Mouse (Mus musculus): ENCODE measurements at regions not wholly inside any gene's neighbourhood (a gene's known extent, or its start where the extent isn't known, plus 50 kb on each side); places are given as distances from the start of the nearest gene placed in this dataset.

- H3K36me3 ChIP-seq (ENCODE audit: control insufficient read depth, insufficient read depth, low read length, poor library complexity, severe bottlenecking) = no peaks in the 10 kb centered on the region
- no peak for DNase-seq (ENCODE audit: low read depth, low spot score)
- no peaks in the 10 kb centered on the region for H3K27me3 ChIP-seq (ENCODE audit: control insufficient read depth, insufficient read depth, low read length, poor library complexity, severe bottlenecking)
These were observed 178.4 kb downstream of the Tmem132e start for GRCm38 (mm10) chr11:82567014-82567685.

DNA sequence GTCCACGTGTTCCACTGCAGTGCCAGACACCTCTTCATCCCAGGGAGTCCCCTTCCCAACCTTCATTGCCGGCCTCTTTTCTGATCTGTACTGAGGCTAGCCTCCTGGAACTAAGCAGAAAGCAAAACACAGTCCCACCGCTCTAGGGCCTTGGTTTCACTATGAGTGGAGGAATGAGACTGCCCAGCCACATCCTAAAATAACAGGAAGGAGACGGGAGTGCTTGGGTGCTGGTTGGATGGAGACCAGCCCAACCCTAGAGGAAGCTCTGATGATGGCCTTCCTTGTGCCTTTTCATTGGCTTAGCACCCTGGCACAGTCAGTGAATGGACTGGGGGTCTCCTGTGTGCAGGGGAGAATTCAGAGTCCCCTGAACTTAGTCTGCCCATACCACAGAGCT, 177.4 kb downstream of the Tmem132e start:
- no peak for DNase-seq (ENCODE audit: low read depth, low spot score)
- no peaks in the 10 kb centered on the region for H3K36me3 ChIP-seq (ENCODE audit: control insufficient read depth, insufficient read depth, low read length, poor library complexity, severe bottlenecking)
- H3K27me3 ChIP-seq (ENCODE audit: control insufficient read depth, insufficient read depth, low read length, poor library complexity, severe bottlenecking) = no peaks in the 10 kb centered on the region

DNA sequence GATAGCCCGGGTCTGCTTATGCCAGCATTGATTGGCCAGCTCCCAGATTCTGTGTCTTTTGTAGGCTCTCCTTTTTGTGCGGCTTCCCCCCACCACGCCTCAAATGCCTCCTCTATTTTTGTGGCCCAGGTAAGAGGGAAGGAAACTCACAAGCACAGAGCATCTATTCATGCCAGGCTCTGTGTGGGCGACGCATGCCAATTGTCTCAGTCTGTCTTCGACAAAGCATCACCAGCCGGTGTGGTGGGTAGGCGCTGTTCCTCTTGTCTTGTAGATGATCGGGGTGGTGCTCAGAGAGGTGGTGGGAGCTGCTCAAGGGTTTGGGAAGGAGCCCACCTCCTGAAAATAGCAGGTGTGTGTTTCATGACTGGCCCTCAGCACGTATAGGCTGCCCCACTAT, 175.5 kb downstream of the Tmem132e start:
- no peak for DNase-seq (ENCODE audit: low read depth, low spot score)
- no peaks in the 10 kb centered on the region for H3K27me3 ChIP-seq (ENCODE audit: control insufficient read depth, insufficient read depth, low read length, poor library complexity, severe bottlenecking)
- no peaks in the 10 kb centered on the region for H3K36me3 ChIP-seq (ENCODE audit: control insufficient read depth, insufficient read depth, low read length, poor library complexity, severe bottlenecking)

DNA sequence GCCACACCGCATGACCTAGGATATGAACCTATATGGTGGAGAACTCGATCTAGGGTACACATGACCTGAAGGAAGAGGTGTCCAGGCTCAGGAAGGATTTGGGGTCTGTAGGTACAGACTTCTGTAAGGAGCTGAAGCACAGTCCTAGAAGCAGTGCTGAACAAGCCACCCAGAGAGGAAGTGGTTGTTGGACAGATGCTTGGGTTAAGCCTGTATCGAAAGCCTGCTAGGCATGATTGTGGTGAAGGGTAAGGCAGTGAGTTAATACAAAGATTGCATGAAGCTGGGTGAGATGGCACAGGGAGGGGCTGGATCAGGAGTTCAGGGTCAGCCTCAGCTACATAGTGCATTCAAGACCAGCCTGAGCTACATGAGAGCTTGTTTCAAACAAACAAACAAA, 153.3 kb downstream of the Tmem132e start:
- no peak for DNase-seq (ENCODE audit: low read depth, low spot score)
- Histone ChIP-seq H3K27me3 (ENCODE audit: control insufficient read depth, insufficient read depth, low read length, poor library complexity, severe bottlenecking) (no peaks in the 10 kb centered on the region), H3K36me3 (ENCODE audit: control insufficient read depth, insufficient read depth, low read length, poor library complexity, severe bottlenecking) (no peaks in the 10 kb centered on the region)

DNA sequence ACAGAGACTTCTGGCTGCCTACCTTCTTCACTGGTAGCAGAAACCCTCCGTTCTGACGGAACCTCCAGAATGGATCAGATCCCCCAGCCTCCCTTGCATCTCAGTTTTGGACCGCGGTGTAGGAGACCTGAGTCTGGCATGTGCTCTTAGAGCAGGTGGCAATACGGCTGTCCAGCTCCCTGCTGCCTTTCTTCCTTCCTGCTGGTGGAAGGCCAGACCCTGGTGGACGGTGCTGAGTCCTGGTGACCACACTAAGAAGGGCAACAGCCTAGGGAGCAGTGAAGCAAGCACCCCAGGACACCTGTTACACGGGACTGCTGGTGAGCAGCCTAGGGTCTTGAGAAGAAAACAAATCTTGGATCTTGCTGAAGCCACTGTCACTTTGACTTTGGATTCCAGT, 152.7 kb downstream of the Tmem132e start:
- Histone ChIP-seq H3K36me3 (ENCODE audit: control insufficient read depth, insufficient read depth, low read length, poor library complexity, severe bottlenecking) (no peaks in the 10 kb centered on the region), H3K27me3 (ENCODE audit: control insufficient read depth, insufficient read depth, low read length, poor library complexity, severe bottlenecking) (no peaks in the 10 kb centered on the region)
- no peak for DNase-seq (ENCODE audit: low read depth, low spot score)

- no peaks in the 10 kb centered on the region for H3K27me3 ChIP-seq (ENCODE audit: control insufficient read depth, insufficient read depth, low read length, poor library complexity, severe bottlenecking)
- H3K36me3 ChIP-seq (ENCODE audit: control insufficient read depth, insufficient read depth, low read length, poor library complexity, severe bottlenecking) = no peaks in the 10 kb centered on the region
These were observed 149.2 kb downstream of the Tmem132e start for GRCm38 (mm10) chr11:82537931-82538330.

GRCm38 (mm10) chr11:82523200-82523802, 134.6 kb downstream of the Tmem132e start:
- no peaks in the 10 kb centered on the region; the same call in 1 of the 2 replicates for H3K27me3 ChIP-seq (ENCODE audit: control insufficient read depth, insufficient read depth, low read length, poor library complexity, severe bottlenecking)
- no peaks in the 10 kb centered on the region for H3K36me3 ChIP-seq (ENCODE audit: control insufficient read depth, insufficient read depth, low read length, poor library complexity, severe bottlenecking)
- no peak for DNase-seq (ENCODE audit: low read depth, low spot score)

More at GRCm38 (mm10) chr11:82537931-82538330, 149.2 kb downstream of the Tmem132e start:
- no peak for DNase-seq (ENCODE audit: low read depth, low spot score)

- Histone ChIP-seq H3K27me3 (ENCODE audit: control insufficient read depth, insufficient read depth, low read length, poor library complexity, severe bottlenecking) (no peaks in the 10 kb centered on the region; the same call in 1 of the 2 replicates), H3K36me3 (ENCODE audit: control insufficient read depth, insufficient read depth, low read length, poor library complexity, severe bottlenecking) (no peaks in the 10 kb centered on the region)
- DNase-seq (ENCODE audit: low read depth, low spot score) = no peak
These were observed 132.7 kb downstream of the Tmem132e start for GRCm38 (mm10) chr11:82521383-82521782.

DNA sequence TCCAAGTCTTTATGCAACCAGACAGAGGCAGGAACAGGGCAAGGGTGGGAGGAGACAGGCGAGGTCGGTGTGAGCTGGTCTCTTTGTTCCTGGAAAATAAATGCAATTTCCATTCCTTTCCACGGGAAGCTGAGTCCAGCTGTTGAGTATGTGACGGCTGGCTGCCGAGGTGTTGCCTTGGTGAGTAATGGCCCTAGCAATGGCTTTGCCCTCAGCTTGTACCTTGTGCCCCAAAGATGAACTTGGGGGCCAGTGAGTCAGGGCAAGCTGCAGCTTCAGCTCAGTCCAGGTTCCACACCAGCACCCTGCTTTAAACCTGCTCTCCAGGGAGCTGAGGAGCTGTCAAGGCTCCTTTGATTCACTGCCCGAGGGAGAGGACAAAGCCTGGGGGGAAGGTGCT, 130.0 kb downstream of the Tmem132e start:
- Histone ChIP-seq H3K36me3 (ENCODE audit: control insufficient read depth, insufficient read depth, low read length, poor library complexity, severe bottlenecking) (no peaks in the 10 kb centered on the region), H3K27me3 (ENCODE audit: control insufficient read depth, insufficient read depth, low read length, poor library complexity, severe bottlenecking) (no peaks in the 10 kb centered on the region; the same call in 1 of the 2 replicates)
- DNase-seq (ENCODE audit: low read depth, low spot score) = no peak

GRCm38 (mm10) chr11:82514526-82515144, 125.9 kb downstream of the Tmem132e start:
- no peak for DNase-seq (ENCODE audit: low read depth, low spot score)

GRCm38 (mm10) chr11:82508564-82508963, 119.9 kb downstream of the Tmem132e start:
- H3K27me3 ChIP-seq (ENCODE audit: control insufficient read depth, insufficient read depth, low read length, poor library complexity, severe bottlenecking) = no peaks in the 10 kb centered on the region
- no peaks in the 10 kb centered on the region for H3K36me3 ChIP-seq (ENCODE audit: control insufficient read depth, insufficient read depth, low read length, poor library complexity, severe bottlenecking)
- no peak for DNase-seq (ENCODE audit: low read depth, low spot score)

More at GRCm38 (mm10) chr11:82514526-82515144, 125.9 kb downstream of the Tmem132e start:
- Histone ChIP-seq H3K27me3 (ENCODE audit: control insufficient read depth, insufficient read depth, low read length, poor library complexity, severe bottlenecking) (no peaks in the 10 kb centered on the region), H3K36me3 (ENCODE audit: control insufficient read depth, insufficient read depth, low read length, poor library complexity, severe bottlenecking) (no peaks in the 10 kb centered on the region)
